Mouse (Mus musculus): ENCODE data around the gene Ddc.

The Ddc gene

GRCm38 (mm10) chr11:11822181-11823095 is 75.5 kb downstream of the Ddc start:
- no peak for DNase-seq

- DNase-seq: no peak
These were observed 76.5 kb downstream of the Ddc start for GRCm38 (mm10) chr11:11821387-11821975.

- no peak for DNase-seq
These were observed 77.2 kb downstream of the Ddc start for GRCm38 (mm10) chr11:11820737-11821136.

GRCm38 (mm10) chr11:11820251-11820650 is 77.7 kb downstream of the Ddc start:
- peak; percentile 81 for DNase-seq

GRCm38 (mm10) chr11:11819206-11819605 is 78.7 kb downstream of the Ddc start:
- no peak for DNase-seq

- DNase-seq: no peak
These were observed 79.1 kb downstream of the Ddc start for GRCm38 (mm10) chr11:11818797-11819196.

- DNase-seq: no peak
These were observed 82.2 kb downstream of the Ddc start for GRCm38 (mm10) chr11:11815737-11816136.

GRCm38 (mm10) chr11:11811906-11812480 is 86.0 kb downstream of the Ddc start:
- peak; percentile 76 for DNase-seq

GRCm38 (mm10) chr11:11809404-11810175 is 88.4 kb downstream of the Ddc start:
- no peak for DNase-seq

GRCm38 (mm10) chr11:11808820-11809403 is 89.0 kb downstream of the Ddc start, which contains the start of gene Fignl1:
TSS of gene Fignl1 (minus strand) at chr11:11808962.
- peak; percentile 96 for DNase-seq

- no peak for DNase-seq
These were observed 89.7 kb downstream of the Ddc start for GRCm38 (mm10) chr11:11808035-11808819.

- DNase-seq: no peak
These were observed 92.0 kb downstream of the Ddc start for GRCm38 (mm10) chr11:11805951-11806350.

GRCm38 (mm10) chr11:11804421-11804820 is 93.5 kb downstream of the Ddc start:
- no peak for DNase-seq

- DNase-seq: no peak
These were observed 96.9 kb downstream of the Ddc start for GRCm38 (mm10) chr11:11801067-11801466.

GRCm38 (mm10) chr11:11800304-11800703 is 97.6 kb downstream of the Ddc start:
- DNase-seq: no peak

- no peak for DNase-seq
These were observed 99.3 kb downstream of the Ddc start for GRCm38 (mm10) chr11:11798690-11799089.

- DNase-seq: no peak
These were observed 103.3 kb downstream of the Ddc start for GRCm38 (mm10) chr11:11794626-11795025.

GRCm38 (mm10) chr11:11788521-11788974 is 109.4 kb downstream of the Ddc start:
- DNase-seq: peak; percentile 66

GRCm38 (mm10) chr11:11785457-11785856 is 112.5 kb downstream of the Ddc start:
- DNase-seq: no peak

GRCm38 (mm10) chr11:11781728-11782127 is 116.2 kb downstream of the Ddc start:
- DNase-seq: no peak

- DNase-seq: peak; percentile 20
These were observed 119.6 kb downstream of the Ddc start for GRCm38 (mm10) chr11:11778345-11778744.

GRCm38 (mm10) chr11:11777796-11778195 is 120.1 kb downstream of the Ddc start:
- no peak for DNase-seq
